Mouse (Mus musculus): ENCODE results near the gene Arvcf.

- TF ChIP-seq ZNF384 (IDR thresholded peaks at IDR 0.05; ENCODE audit: low read depth, low read length) (no peak), ZC3H11A (IDR thresholded peaks at IDR 0.05; ENCODE audit: borderline replicate concordance, low read depth, low read length) (no peak), HCFC1 (IDR thresholded peaks at IDR 0.05; ENCODE audit: borderline replicate concordance, insufficient read depth, low read length) (no peak)
Measured at GRCm38 (mm10) chr16:18420571-18420970, 72.6 kb downstream of the Arvcf start.
